Mouse (Mus musculus): ENCODE data around the gene Gxylt2. TPM values are rescaled to one million over a fixed set of nuclear protein-coding genes. Genes with fewer than 3 reads are reported as not detected.

Gene Gxylt2
- polyA plus RNA-seq, 1 experiment from 2014 or later = 0.13 TPM

DNA sequence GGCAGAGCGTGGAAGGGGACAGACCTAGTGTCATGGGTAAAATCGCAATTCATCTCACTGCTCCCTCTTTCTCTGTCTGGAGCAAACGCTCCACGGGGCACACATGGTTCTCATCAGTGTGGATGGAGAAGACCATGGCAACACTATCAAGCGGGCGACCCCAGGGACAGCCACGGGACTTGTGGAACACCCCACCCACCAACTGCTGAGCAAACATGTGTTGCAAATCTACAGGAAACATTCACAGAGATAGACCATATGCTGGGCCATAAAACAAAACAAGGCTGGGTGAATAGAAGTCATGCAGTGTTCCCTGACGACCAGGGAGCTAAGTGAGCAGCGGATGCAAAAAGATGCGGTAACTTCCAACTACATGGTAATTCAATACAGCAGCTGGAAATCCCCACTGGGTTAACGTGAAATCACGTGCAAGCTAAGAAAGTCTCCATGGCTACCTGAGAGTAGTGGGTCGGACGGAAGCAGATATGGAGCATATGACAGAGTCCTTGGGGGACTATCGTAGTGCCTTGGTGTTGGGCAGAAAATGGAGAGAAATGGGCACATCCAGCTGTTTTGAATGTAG is 71.5 kb downstream of the Gxylt2 start:
- H3K4me1 ChIP-seq (replicated peaks) = no peaks in the 10 kb centered on the region
- no peak overlapping the region for H3K9ac ChIP-seq
- H3K27ac ChIP-seq = no peak overlapping the region
- no peak overlapping the region for H3K4me2 ChIP-seq
- WGBS (ENCODE audit: insufficient replicate concordance) = 69% methylated on average over 15 of the region's 15 CpGs
- ATAC-seq (ENCODE audit: low read depth) (no peak), DNase-seq (no peak)
- H3K4me3 ChIP-seq (replicated peaks) = no peak overlapping the region
- no peaks in the 10 kb centered on the region for H3K27me3 ChIP-seq
- H3K36me3 ChIP-seq = no peaks in the 10 kb centered on the region
- no peaks in the 10 kb centered on the region for H3K9me3 ChIP-seq (replicated peaks)

DNA sequence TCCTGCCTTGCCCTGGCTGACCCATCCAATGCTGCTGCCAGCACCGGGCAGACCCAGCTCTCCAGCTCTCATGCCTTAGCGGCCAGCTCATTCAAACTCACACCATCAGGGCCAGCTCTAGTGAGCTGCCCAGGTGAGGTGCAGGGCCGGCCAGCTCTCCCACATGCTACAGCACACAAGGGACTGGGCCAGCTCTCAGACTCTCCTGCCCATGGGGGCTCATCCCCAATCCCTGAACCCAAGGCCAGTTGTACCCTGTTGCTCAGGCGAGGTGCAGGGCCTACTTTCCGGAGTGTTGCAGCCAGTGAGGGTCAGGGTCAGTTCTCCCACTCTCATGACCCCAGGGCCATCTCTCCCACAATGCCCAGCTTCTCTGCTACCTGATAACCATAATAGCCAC is 74.1 kb downstream of the Gxylt2 start:
- no peaks in the 10 kb centered on the region for H3K36me3 ChIP-seq
- H3K9ac ChIP-seq = no peak overlapping the region
- no peak for ATAC-seq (ENCODE audit: low read depth)
- no peak overlapping the region for H3K27ac ChIP-seq
- no peak for DNase-seq
- no peaks in the 10 kb centered on the region for H3K27me3 ChIP-seq
- H3K9me3 ChIP-seq (replicated peaks) = no peaks in the 10 kb centered on the region
- H3K4me2 ChIP-seq = no peak overlapping the region
- H3K4me3 ChIP-seq (replicated peaks) = no peak overlapping the region
- WGBS (ENCODE audit: insufficient replicate concordance) = 65% methylated on average over 5 of the region's 5 CpGs
- no peaks in the 10 kb centered on the region for H3K4me1 ChIP-seq (replicated peaks)

GRCm38 (mm10) chr6:100780421-100780820 is 75.9 kb downstream of the Gxylt2 start:
- DNase-seq = no peak

DNA sequence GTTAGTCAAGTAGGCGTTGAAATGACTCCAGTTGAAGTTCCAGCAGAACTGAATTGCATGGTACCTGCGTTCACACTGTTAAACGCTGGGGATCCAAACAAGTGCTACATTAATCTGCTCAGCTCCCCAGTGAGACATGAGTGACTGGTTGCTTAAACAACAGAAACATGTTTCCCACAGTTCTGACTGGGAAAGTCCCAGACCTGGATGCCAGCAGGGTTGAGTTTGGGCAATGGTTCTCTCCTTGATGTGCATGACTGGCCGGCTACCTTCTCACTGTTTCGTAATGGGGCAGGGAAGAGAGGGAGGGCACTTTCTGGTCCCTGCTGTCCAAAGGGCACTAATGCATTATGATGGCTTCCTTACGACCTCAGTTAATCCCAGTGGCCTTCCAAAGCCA is 77.1 kb downstream of the Gxylt2 start:
- H3K9me3 ChIP-seq (replicated peaks) = no peaks in the 10 kb centered on the region
- no peaks in the 10 kb centered on the region for H3K36me3 ChIP-seq
- ATAC-seq (ENCODE audit: low read depth) (no peak), DNase-seq (no peak)
- 77% methylated on average over 6 of the region's 6 CpGs for WGBS (ENCODE audit: insufficient replicate concordance)
- no peak overlapping the region for H3K27ac ChIP-seq
- no peaks in the 10 kb centered on the region for H3K27me3 ChIP-seq
- H3K4me3 ChIP-seq (replicated peaks) = no peak overlapping the region
- H3K9ac ChIP-seq = no peak overlapping the region
- no peak overlapping the region for H3K4me2 ChIP-seq
- H3K4me1 ChIP-seq (replicated peaks) = no peaks in the 10 kb centered on the region

More at GRCm38 (mm10) chr6:100780421-100780820, 75.9 kb downstream of the Gxylt2 start:
- H3K9ac ChIP-seq = no peak overlapping the region
- H3K4me3 ChIP-seq (replicated peaks) = no peak overlapping the region
- no peaks in the 10 kb centered on the region for H3K27me3 ChIP-seq
- 32% methylated on average over 4 of the region's 4 CpGs for WGBS (ENCODE audit: insufficient replicate concordance)
- H3K4me2 ChIP-seq = no peak overlapping the region
- H3K9me3 ChIP-seq (replicated peaks) = no peaks in the 10 kb centered on the region
- H3K4me1 ChIP-seq (replicated peaks) = no peaks in the 10 kb centered on the region
- H3K36me3 ChIP-seq = no peaks in the 10 kb centered on the region
- no peak overlapping the region for H3K27ac ChIP-seq
- no peak for ATAC-seq (ENCODE audit: low read depth)

- no peak overlapping the region for H3K9ac ChIP-seq
- DNase-seq (no peak), ATAC-seq (ENCODE audit: low read depth) (no peak)
- H3K4me2 ChIP-seq = no peak overlapping the region
- 82% methylated on average over 1 of the region's 1 CpGs for WGBS (ENCODE audit: insufficient replicate concordance)
- H3K4me3 ChIP-seq (replicated peaks) = no peak overlapping the region
- H3K27me3 ChIP-seq = no peaks in the 10 kb centered on the region
- no peaks in the 10 kb centered on the region for H3K9me3 ChIP-seq (replicated peaks)
- no peaks in the 10 kb centered on the region for H3K36me3 ChIP-seq
- H3K27ac ChIP-seq = no peak overlapping the region
- H3K4me1 ChIP-seq (replicated peaks) = no peaks in the 10 kb centered on the region
Observed at GRCm38 (mm10) chr6:100787726-100788125, 83.2 kb downstream of the Gxylt2 start.

- Histone ChIP-seq H3K4me1 (replicated peaks) (no peaks in the 10 kb centered on the region), H3K36me3 (no peaks in the 10 kb centered on the region), H3K9ac (no peak overlapping the region), H3K9me3 (replicated peaks) (no peaks in the 10 kb centered on the region), H3K4me2 (no peak overlapping the region), H3K27ac (no peak overlapping the region), H3K27me3 (no peaks in the 10 kb centered on the region), H3K4me3 (replicated peaks) (no peak overlapping the region)
- ATAC-seq (ENCODE audit: low read depth) (no peak), DNase-seq (no peak)
- 78% methylated on average over 1 of the region's 1 CpGs for WGBS (ENCODE audit: insufficient replicate concordance)
Observed at GRCm38 (mm10) chr6:100789161-100789560, 84.6 kb downstream of the Gxylt2 start.

GRCm38 (mm10) chr6:100792055-100792659 is 87.6 kb downstream of the Gxylt2 start:
- DNase-seq = no peak

DNA sequence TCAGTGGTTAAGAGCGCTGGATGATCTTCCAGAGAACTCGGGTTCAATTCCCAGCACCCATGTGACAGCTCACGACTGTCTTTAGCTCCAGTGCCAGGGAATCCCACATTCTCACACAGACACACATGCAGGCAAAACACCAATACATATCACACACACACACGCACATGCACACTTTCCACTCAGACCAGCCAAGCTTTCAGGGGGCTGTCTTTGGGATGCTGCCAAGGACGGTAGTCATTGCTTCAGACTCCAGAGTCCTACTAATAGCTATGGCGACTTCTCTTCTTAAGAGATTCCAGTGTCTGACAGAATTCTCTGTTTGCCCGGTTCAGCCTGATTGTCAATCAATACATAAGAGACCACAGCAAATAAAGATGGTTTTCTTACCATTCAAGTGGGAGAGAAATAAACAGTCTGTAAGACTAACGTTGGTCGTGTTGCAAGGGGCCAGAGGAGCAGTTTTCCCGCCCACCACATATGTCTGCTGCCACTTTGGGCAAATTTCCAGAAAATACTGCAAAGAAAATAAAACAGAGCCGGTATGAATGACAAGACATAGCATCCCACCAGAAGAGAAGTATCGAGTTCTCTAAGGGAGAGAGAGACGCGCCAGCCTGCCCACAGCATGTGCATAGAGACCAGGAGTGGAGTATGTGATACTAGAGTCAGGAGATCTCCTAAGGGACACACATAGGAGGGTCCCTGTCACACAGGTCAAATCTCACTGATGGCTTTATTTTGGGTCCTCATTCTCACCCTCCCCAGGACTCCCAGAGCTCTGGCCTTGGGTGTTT is 88.6 kb downstream of the Gxylt2 start:
- no peaks in the 10 kb centered on the region for H3K9me3 ChIP-seq (replicated peaks)
- ATAC-seq (ENCODE audit: low read depth) (no peak), DNase-seq (no peak)
- no peaks in the 10 kb centered on the region for H3K27me3 ChIP-seq
- H3K36me3 ChIP-seq = no peaks in the 10 kb centered on the region
- 68% methylated on average over 14 of the region's 14 CpGs for WGBS (ENCODE audit: insufficient replicate concordance)
- no peak overlapping the region for H3K27ac ChIP-seq
- H3K4me3 ChIP-seq (replicated peaks) = no peak overlapping the region
- H3K9ac ChIP-seq = no peak overlapping the region
- H3K4me1 ChIP-seq (replicated peaks) = no peaks in the 10 kb centered on the region
- no peak overlapping the region for H3K4me2 ChIP-seq

More at GRCm38 (mm10) chr6:100792055-100792659, 87.6 kb downstream of the Gxylt2 start:
- 52% methylated on average over 3 of the region's 3 CpGs for WGBS (ENCODE audit: insufficient replicate concordance)
- Histone ChIP-seq H3K4me2 (no peak overlapping the region), H3K9ac (no peak overlapping the region), H3K27me3 (no peaks in the 10 kb centered on the region), H3K4me1 (replicated peaks) (no peaks in the 10 kb centered on the region), H3K36me3 (no peaks in the 10 kb centered on the region), H3K27ac (no peak overlapping the region), H3K4me3 (replicated peaks) (no peak overlapping the region), H3K9me3 (replicated peaks) (no peaks in the 10 kb centered on the region)
- ATAC-seq (ENCODE audit: low read depth) = no peak

DNA sequence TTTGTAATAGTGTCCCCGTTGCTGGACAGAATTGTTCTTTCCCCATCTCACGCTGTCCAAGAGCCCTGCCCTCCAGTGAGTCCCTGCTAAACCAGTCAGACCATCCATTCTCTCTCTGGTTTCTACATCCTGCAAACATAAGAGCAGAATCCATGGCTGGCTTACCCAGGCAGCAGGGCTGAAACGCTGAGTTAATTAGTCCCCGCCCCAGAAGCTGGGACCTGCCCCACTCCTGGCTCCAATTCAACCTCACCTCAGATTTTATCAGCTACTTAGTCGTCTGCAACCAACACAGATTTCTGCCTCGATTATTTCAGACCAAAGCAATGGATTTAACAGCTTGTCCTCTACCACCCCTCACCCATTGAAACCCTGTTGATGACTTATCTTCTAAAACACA is 91.3 kb downstream of the Gxylt2 start:
- no peak for ATAC-seq (ENCODE audit: low read depth)
- no peaks in the 10 kb centered on the region for H3K9me3 ChIP-seq (replicated peaks)
- no peak overlapping the region for H3K4me2 ChIP-seq
- no peak for DNase-seq
- no peak overlapping the region for H3K9ac ChIP-seq
- no peaks in the 10 kb centered on the region for H3K27me3 ChIP-seq
- H3K27ac ChIP-seq = no peak overlapping the region
- 39% methylated on average over 6 of the region's 6 CpGs for WGBS (ENCODE audit: insufficient replicate concordance)
- no peaks in the 10 kb centered on the region for H3K36me3 ChIP-seq
- H3K4me1 ChIP-seq (replicated peaks) = no peaks in the 10 kb centered on the region
- no peak overlapping the region for H3K4me3 ChIP-seq (replicated peaks)

GRCm38 (mm10) chr6:100799290-100799689 is 94.8 kb downstream of the Gxylt2 start:
- no peak overlapping the region for H3K27ac ChIP-seq
- 76% methylated on average over 6 of the region's 6 CpGs for WGBS (ENCODE audit: insufficient replicate concordance)
- H3K9me3 ChIP-seq (replicated peaks) = no peaks in the 10 kb centered on the region
- H3K4me3 ChIP-seq (replicated peaks) = no peak overlapping the region
- no peak overlapping the region for H3K9ac ChIP-seq
- ATAC-seq (ENCODE audit: low read depth) (no peak), DNase-seq (no peak)
- no peaks in the 10 kb centered on the region for H3K27me3 ChIP-seq
- H3K4me2 ChIP-seq = no peak overlapping the region
- H3K4me1 ChIP-seq (replicated peaks) = no peaks in the 10 kb centered on the region
- H3K36me3 ChIP-seq = no peaks in the 10 kb centered on the region

- 70% methylated on average over 4 of the region's 4 CpGs for WGBS (ENCODE audit: insufficient replicate concordance)
- H3K4me3 ChIP-seq (replicated peaks) = no peak overlapping the region
- H3K9me3 ChIP-seq (replicated peaks) = no peaks in the 10 kb centered on the region
- H3K4me1 ChIP-seq (replicated peaks) = no peaks in the 10 kb centered on the region
- no peaks in the 10 kb centered on the region for H3K36me3 ChIP-seq
- no peak overlapping the region for H3K27ac ChIP-seq
- DNase-seq = no peak
- H3K27me3 ChIP-seq = no peaks in the 10 kb centered on the region
- no peak for ATAC-seq (ENCODE audit: low read depth)
- no peak overlapping the region for H3K4me2 ChIP-seq
- H3K9ac ChIP-seq = no peak overlapping the region
Observed at GRCm38 (mm10) chr6:100799766-100800165, 95.2 kb downstream of the Gxylt2 start.
